Mouse (Mus musculus) hematopoietic stem cell, adult 5-6 weeks (primary cell): Measurements from ENCODE around the gene Atox1. TPM values are rescaled to one million over a fixed set of nuclear protein-coding genes. Genes with fewer than 3 reads are reported as not detected.
A peak's percentile ranks its signal among the peaks of the same experiment; 100 is the strongest.

Experiments used
- ATAC-seq, 2 experiments: fragments of 125-278 bp in 1 of 2; replicated peaks in 1 of 2; 2 replicates each; pipeline ENCODE4 v1.8.0; 2016 to 2017; ENCODE audit warnings: inconsistent platforms in 2 of 2, mild to moderate bottlenecking in 2 of 2, moderate number of reproducible peaks in 2 of 2, low read depth in 1 of 2, moderate TSS enrichment in 1 of 2; ENCODE audit not compliant: low FRiP score in 2 of 2, poor library complexity in 2 of 2, severe bottlenecking in 2 of 2, insufficient read depth in 1 of 2, low TSS enrichment in 1 of 2
- total RNA-seq: library from RNA; stranded (forward); fragments of 172-1452, 232-1000 nt; gene quantifications from 2 replicates; pipeline ENCODE4 v1.2.3, GENCODE M21; 2017

The Atox1 gene
- total RNA-seq, 1 experiment from 2014 or later, result 21.1 TPM

DNA sequence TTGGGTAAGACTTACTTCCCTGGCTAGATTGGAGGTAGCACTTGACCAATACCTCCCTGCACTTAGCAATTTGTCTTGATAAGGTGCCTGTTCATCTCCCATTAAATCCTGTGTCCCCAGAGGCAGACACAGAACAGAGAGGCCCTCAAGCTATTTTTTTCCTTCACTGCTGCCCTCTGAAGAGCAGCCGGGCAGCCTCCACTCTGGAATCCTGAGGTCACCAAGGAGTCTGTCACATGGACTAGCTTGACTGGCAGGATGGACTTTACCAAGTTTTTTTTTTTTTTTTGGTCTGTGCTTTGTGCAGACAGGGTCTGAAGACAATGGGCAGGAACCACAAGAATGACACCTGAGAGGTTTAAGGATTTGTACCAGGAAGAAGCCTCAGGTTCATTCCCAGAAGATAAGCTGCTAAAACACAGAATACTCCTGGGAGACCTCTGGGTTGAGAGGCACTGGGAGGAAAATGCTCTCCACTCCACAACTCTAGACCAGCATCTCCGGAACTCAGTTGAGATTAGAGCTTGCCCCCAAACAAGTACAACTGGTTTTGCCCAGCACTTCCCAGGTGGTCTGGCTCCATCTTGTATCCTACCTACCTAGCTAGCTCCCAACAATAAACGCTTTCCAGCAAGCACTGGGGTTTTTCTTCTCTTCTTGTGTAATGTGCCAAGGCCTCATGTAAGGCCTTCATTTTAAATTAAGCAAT is 1.0 kb downstream of the Atox1 start:
- no peak for ATAC-seq

DNA sequence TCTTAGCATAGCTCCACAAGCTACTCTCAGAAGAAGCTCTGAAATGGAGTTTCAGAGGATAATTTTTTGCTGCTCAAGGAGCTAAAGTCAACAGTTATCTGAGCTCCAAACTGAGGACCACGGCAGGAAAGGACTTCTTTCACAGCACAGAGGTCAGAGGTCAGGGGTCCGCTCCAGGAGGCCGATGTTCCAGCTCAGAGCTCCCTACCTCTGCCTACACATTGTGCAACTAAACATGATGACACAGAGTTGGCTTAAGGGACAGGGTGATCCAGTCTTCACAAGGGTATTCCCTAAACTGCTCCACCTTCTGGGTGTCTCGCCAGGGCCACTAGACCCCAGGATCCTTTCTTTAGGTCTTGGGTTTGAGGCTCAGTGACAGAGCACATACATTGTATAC is 2.5 kb downstream of the Atox1 start:
- ATAC-seq, result no peak

DNA sequence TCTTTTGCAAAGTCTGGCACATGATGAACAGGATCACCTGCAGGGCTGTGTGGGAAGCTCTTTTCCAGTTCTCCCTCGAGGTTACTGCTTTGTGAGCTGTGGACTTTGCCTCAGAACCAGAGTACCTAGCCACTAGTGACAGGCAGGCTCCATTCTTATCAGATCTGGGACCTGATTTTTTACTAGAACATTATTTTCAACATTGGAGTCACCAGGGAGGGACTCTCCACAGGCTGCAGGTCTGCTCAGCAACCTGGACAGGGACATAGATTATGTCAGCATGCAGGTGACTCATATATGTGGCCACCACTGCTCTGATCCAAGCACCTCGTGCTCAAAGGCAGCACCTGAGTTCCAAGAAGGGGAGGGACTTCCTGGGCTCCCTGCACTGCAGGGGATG is 5.9 kb downstream of the Atox1 start:
- ATAC-seq, result no peak

DNA sequence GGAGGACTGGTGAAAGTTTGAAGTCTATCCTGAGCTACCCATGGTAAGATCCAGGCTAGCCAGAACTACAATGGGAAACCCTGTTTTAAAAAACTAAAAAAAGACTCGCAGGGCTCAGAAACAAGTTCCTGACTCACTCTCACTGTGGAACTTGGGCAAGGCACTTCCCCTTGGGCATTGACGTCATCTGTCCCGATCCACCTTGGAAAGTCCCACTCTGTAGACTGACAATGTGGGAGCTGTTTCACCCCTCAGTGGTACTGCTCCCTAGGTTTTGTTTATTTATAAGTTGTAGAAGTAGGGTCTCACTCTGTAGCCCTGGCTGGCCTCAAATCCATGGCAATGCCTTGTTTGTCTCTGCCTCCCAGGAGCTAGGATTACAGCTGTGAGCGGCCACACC is 7.4 kb downstream of the Atox1 start:
- ATAC-seq, result peak in 1 of 2 experiments; percentile 47; a peak in 1 of 4 replicates

DNA sequence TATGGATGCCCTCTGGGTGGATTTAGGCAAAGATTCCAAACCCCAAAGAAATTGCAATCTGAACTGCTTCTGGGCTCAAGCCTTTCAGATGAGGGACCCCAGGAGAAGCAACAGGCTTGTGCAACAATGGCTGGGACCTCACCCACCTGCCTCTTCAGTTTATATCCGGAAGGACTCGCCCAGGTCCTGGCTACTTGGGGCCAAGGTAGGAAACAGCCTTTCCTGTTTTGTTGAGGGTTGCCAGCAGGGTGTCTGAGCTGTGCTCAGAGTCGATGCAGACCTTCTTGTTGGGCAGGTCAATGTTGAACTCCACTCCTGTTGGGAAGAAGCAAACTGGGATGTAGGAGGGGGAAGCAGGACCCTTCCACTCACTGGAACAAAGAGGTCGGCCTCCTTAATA is 10.7 kb downstream of the Atox1 start:
- ATAC-seq, result no peak

DNA sequence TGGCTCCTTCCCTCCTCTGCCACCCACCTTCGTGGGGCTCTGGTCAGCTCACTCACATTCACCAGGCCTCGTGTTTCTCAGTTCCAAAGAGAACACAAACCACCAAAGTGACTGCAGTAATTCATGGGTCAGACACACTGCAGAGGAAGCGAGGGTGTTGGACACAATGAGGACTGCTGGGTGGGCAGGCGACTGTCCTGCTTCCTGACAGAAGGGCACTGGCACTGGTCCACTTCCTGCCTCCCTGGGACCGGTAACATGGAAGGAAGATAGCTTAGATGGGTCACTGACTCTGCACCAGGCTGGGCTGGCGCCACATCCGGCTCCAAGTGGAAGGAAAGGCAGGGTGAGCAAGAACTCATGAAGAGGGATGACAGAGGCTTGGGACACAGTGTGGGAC is 11.5 kb downstream of the Atox1 start:
- no peak for ATAC-seq

DNA sequence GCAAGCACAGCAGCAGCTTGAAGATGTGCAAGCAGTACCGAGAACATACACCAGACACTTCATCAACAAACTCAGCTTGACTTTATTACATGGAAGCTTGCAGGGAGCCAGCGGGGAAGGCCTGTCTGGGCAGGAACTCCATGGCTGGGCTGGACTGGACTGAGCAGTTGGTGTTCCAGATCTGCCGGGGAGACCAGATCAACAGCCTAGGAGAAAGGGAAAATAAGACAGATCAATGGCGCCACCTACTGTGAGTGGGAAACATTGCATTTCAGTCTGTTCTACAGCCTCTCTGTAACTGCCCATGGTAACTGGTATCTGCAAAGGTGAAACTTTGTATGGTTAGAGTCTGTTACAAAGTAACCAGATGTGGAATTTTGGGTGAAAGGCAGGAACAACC is 14.5 kb downstream of the Atox1 start:
- ATAC-seq, result peak; percentile 56 to 83

DNA sequence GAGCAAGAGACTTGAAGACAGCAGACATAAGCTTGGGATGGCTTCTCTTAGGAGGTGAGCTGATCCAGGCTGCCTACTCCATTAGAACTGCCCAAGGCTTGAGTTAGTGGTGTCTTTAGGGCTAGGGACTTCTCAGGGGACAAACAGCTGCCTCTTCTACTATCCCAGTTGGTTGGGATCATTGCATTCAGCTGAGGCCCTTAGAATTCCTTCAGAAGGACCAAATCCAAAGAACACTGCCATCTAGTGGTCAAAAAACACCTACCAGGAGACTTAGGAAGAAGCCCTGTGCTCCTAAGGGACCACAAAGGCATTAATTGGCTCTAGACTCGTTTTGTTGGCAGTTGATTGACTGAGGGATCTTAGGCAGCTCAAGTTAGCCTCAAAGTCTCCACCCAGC is 16.3 kb downstream of the Atox1 start:
- ATAC-seq, result no peak

DNA sequence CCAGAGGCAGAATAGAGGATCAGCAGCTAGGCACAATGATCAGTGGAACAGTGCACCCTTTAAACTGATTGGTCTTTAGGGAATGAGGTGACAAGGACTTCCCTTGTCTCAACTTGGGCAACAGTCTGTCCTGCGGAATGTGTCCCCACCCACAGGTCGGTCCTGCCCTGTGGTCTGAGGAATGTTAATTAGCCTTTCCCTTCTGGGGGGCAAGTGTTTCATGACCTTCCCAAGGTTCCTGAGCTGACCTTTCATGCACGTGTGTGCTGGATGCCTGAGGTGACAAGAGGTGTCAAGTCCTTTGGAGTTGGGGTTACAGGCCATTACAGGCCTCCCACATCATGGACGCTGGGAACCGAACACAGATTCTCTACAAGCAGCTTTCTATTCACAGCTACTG is 21.3 kb downstream of the Atox1 start:
- ATAC-seq, result no peak

DNA sequence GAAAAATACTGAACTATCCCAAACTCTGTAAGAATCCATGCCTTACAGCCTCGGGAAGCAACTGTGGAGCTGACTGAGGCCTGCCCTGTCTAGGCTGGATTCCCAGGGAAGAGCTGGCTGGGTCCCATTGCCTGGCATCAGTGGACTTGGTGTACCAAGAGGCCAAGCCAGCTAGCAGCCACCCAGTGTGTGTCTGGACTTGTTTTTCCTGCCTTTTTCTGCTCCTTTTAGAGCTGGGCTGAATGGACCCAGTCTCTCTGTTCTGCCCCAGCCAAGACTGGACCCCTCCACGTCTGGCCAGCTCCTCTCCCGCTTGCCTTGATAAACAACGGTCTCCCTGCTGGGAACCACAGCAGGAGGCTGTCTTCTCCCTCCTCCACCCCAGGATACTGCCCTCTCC is 23.0 kb downstream of the Atox1 start:
- ATAC-seq, result no peak

DNA sequence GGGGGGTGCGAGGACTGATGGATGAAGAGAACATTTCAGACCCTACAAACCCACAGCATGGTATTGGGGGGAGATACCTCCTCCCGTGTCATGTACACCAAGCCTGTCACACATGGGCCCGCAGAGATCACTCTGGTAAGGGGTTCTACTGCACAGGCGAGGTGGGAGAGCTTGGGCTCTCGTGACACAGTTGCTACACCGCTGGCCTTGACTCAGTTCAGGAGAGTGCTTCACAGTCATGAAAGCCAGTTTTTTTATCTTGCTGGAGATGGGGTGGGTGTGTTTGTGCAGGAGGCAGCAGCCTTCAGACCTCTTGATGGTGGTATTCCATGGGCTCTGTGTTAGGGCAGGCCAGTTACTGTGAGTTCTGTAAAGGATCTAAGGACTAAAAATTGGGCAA is 24.9 kb downstream of the Atox1 start:
- no peak for ATAC-seq

DNA sequence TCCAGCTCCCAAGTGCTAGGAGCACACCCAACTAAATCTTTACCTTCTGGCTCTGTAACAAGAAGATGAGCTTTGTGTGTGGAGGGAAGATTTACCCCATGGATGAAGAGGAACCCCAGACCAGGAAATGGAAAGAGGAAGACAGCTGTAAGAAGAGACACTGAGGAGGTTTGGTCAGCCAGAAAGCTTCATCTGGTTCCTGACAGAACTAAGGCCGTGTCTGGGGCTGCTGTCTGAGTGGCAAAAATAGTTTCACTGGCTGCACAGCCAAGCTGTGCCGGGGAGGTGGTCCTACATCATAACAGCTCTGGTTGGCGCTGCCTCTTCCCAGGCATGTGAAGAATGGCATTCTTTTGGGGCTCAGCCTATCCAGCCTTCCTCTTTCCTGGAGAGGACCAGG is 28.1 kb downstream of the Atox1 start:
- ATAC-seq, result 0 out of 4 replicates have a peak, but pooled peaks of 1 of the 2 experiments have one; percentile 37

DNA sequence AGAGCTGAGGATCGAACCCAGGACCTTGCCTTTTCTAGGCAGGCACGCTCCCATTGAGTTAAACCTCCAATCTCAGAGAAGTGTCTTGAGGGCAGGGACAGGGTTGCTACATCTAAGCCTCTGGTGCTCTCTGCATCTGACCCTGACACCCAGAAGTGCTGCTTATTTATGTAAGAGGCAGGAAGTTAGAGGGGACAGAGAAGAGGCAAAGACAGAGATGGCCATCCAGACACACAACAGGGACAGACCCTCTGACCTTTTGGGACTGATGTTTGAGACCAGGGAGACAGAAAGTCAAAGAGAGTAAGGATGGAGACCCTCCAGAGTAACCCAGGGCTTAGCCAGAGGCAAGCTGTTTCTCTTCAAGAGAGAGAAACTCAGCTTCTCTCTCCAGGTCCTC is 31.1 kb downstream of the Atox1 start:
- ATAC-seq, result no peak

DNA sequence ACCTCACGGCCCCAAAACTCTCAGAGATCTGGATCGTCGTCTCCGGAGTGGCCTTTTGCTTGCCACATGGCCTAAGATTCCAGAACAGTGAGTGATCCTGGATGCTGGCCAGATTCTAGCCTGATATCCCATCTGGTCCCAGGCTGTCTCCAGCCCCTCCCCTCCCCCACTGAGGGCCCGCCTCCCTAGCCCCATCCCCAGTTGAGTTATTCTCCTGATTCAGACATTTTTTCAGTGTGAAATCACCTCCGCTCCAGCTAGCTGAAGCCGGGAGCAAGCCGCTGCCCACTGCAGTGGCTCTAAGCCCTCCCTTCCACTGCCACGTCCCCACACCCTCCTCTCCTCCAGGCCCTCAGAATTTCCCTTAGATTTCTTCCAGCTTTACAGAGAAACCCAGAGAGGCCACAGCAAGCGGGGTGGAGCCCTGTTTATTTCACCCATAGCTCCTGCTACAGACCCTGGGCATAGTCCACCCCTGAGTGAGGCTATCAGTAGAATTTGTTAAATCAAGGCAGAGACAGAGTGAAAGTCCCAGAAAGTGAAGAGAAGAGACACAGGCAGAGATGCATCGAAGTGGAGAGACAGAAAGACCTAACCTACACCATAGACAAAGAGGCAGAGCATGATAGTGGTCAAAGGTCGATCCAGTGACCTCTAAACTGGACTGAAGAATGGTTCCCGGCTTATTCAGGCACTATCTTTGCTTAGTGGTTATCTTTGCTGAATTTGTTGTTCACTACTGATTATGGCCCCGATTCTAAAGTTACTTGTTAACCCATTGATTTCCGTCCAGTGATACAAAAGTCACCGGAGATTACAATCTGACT is 32.6 kb downstream of the Atox1 start:
- no peak for ATAC-seq

DNA sequence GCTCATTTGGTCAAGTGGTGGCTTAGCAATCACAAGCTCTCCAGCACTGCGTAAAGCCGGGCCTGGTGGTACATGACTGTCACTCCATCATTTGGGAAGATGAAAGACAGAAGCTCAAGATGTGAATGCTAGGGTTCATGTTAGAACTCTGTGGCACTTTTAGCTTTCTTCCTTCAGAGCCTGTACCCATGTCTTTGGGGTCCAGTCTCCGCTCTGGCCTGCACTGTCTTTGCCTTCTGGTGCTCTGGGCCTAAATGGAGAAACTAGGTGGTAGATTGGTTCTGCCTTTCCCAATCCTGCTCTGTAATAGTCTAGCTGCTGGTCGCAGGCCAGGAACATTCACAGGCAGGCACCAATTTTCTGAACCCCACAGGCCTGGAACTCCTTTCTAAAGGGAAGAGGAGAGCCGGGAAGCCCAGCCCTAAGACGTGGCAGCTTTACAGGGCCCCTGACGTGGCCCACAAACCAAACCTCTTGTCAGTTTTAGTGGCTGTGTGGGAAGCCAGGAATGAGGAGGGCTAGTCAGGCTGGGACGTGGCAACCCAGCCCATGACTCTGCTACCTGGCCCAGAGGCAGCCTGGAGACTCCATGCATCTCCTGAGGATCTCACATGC is 36.2 kb downstream of the Atox1 start:
- ATAC-seq, result no peak

DNA sequence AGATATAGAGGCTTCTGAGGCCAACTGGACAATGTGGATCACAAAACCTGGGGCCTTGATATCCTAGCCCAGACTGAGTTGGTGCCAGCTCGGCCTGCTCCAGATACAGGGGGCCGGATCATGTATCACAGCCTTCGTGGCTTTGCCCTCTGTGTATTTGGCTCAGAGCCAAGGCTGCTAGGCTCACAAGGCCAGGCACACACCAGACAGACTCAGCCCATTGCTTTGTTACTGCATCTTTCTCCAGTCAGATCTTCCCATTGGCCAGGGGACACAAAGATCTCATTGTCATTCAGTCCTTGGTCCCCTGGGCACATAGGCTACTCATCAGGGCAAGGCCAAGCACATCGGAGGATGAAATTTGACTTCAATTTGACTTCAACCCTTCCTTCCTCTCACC is 37.3 kb downstream of the Atox1 start:
- no peak for ATAC-seq

DNA sequence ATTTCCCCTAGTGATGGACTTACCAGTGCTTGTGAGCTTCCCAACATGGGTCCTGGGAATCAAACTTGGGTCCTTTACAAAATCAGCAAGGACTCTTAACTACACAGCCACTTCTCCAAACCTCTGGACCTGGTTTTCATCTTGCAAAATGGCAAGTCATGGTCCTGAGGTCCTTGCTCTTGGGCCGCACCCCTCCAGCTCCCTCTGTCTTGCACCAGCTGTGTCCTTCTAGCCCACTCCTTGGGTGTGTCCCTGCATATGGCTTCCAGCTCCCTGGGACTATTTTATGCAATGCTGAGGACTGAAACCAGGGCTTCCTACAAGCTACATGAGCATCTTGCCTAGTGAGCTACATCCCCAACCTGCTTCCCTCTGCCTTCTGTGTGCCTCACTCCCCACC is 38.1 kb downstream of the Atox1 start, which contains the start of gene Sparc:
TSS of gene Sparc (minus strand) at position 206 of the 400 bp plus-strand sequence.
- ATAC-seq, result no peak

DNA sequence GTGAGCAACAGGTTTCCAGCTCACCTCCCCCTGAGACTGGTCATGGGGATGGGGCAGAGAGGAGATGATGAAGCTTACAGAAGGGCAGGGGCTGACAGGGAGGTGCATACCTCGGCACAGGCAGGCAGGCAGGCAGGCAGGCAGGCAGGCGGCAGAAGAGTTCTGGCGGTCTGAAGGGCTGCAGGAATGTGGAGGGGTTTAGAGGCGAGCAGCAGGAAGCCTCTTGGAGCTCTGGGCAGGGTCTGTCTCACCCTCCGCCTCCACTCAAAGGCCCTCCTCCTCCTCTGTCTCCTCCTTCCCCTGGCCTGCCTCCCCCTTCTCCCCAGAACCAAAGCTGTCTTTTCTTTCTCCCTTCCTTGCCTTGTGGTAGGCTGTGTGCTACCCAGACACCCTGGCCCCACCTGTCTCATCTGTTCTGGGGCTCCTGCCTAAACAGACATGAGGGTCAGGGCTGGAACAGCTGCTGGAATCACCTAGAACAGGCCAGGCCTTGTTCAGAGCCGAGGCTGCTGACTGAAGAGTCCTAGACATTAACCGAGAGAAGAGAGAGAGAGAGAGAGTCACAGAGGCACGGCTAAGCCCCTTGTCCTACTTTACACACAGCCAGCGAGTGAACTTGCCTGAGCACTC is 41.2 kb downstream of the Atox1 start:
- ATAC-seq, result no peak
